Mouse (Mus musculus): Measurements from ENCODE around the gene Trip6.

DNA sequence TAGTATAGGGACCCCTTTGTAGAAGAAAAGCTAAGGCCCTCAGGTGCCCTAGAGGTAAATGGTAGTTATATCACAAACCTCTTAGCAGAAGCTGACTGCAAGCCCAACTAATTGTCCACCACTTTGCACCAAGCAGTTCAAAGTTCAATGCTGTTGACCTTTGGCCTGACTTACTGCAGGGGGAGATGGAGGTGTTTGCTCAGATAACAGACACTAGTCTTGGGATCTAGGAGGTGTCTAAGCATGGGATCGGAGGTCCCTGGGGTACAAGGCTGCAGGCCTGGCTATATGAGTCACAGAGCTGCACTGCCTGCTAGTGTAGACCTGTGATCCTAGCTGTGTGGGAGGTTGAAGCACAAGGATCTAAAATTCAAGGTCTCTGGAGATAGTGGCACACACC lies 4.4 kb upstream of the Trip6 start:
- TF ChIP-seq CTCF (IDR thresholded peaks at IDR 0.05; ENCODE audit: low read depth, low read length) (no peak), POLR2A (IDR thresholded peaks at IDR 0.05; ENCODE audit: insufficient read depth, low read length) (no peak)
